Mouse (Mus musculus) cortical plate, adult 2 months (tissue): ENCODE data around the gene Lman2.

Experiments used
- CTCF ChIP-seq: fragments of 200-500 bp; IDR thresholded peaks from 2 replicates; pipeline ENCODE4 v1.5.1; 2011; ENCODE audit warnings: mild to moderate bottlenecking, control low read depth, low read length; ENCODE audit not compliant: insufficient read depth; ENCODE audit errors: extremely low read depth
- POLR2A ChIP-seq: fragments of 200-500 bp; IDR thresholded peaks from 2 replicates; pipeline ENCODE4 v1.6.1; 2011; ENCODE audit warnings: mild to moderate bottlenecking, low read length, control low read depth; ENCODE audit not compliant: insufficient read depth; ENCODE audit errors: extremely low read depth

- no peak for TF ChIP-seq POLR2A
- no peak for TF ChIP-seq CTCF
These were observed 46.0 kb upstream of the Lman2 start for GRCm38 (mm10) chr13:55408546-55409120.
